Mouse (Mus musculus) megakaryocyte-erythroid progenitor cell, adult 5-6 weeks (primary cell): ENCODE results near the gene Proser3. TPM values are rescaled to one million over a fixed set of nuclear protein-coding genes. Genes with fewer than 3 reads are reported as not detected.
"Not testable (repeated sequence)": the region's sequence is repeated elsewhere in the genome, so short reads cannot be mapped to it uniquely, and the experiment has no call there.

ENCODE experiments used
- ATAC-seq: replicated peaks from 2 replicates; pipeline ENCODE4 v1.8.0; 2016; ENCODE audit warnings: mild to moderate bottlenecking, inconsistent platforms; ENCODE audit not compliant: severe bottlenecking, poor library complexity, low FRiP score, low TSS enrichment
- total RNA-seq, 2 experiments: library from RNA; stranded (forward) in 1 of 2; stranded (reverse) in 1 of 2; fragments of 200-1000, 215-1000 nt in 1 of 2; fragments of >200 nt in 1 of 2; fragmentation: Nextera tagmentation in 1 of 2; gene quantifications; 2 replicates each; pipeline ENCODE4 v1.2.3; 2014 to 2017

The Proser3 gene
- total RNA-seq, 2 experiments from 2014 or later, result 5.3 to 17.9 TPM

DNA sequence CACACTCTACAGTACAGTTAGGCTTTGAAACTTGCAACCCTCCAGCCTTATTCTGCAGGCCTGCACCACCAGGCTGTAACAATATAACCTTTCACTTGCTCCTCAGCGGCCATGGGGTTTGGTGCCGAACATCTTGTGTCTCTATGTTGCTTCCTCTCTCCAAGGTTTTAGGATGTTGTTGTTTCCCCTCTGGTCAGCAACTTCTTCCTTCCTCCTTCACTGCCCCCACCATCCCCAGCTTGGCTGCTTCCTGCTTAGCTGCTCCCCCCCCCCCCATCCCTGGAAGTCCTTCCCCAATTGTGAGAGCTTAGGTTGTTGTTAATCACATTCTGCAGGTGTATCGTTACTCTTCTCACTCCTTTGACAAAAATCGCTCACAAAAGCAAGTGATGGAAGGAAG lies 44.0 kb downstream of the Proser3 start:
- no peak for ATAC-seq

DNA sequence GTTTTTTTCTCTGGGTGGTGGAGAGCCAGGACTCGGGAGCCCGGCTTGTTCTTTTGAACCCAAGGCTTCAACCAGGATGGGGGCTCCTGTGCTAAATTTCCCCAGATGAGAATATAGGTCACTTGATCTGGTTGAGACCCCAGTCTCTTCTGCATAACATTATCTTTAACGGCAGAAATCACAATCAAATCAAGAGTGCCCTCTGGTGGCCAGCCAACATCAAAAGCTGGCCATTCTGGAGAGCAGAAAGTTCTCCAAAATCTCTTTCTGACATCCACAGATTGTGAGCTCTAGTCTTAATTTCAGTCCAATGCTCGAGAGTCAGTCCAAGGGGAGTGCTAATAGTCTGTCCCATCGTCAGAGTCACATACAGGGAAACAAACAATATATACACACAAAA lies 50.9 kb downstream of the Proser3 start:
- ATAC-seq, result not testable (repeated sequence)

GRCm38 (mm10) chr7:30495506-30496042 lies 56.5 kb downstream of the Proser3 start:
- not testable (repeated sequence) for ATAC-seq

- ATAC-seq, result no peak
Measured at GRCm38 (mm10) chr7:30493401-30493931, 58.6 kb downstream of the Proser3 start, which contains the start of gene Prodh2. Gene Prodh2 (plus strand): TSS chr7:30493622.

GRCm38 (mm10) chr7:30492765-30493164 lies 59.3 kb downstream of the Proser3 start:
- ATAC-seq, result peak; percentile 74

DNA sequence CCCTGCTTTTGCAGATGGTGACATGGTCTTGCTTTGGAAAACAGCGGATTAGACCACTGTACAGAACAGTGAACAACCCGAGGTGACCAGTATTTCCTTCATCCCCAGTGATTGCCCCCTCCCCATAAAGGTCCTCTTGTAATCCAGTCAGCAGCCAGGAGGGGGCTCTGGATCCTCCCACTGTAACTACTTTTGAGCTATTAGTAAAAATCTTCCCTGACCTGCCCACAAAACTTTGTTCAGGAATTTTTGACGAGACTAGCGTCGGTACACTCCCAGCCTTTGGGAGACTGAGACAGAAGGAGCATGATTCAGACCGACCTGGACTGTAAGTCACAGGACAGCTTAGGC lies 61.2 kb downstream of the Proser3 start:
- no peak for ATAC-seq

DNA sequence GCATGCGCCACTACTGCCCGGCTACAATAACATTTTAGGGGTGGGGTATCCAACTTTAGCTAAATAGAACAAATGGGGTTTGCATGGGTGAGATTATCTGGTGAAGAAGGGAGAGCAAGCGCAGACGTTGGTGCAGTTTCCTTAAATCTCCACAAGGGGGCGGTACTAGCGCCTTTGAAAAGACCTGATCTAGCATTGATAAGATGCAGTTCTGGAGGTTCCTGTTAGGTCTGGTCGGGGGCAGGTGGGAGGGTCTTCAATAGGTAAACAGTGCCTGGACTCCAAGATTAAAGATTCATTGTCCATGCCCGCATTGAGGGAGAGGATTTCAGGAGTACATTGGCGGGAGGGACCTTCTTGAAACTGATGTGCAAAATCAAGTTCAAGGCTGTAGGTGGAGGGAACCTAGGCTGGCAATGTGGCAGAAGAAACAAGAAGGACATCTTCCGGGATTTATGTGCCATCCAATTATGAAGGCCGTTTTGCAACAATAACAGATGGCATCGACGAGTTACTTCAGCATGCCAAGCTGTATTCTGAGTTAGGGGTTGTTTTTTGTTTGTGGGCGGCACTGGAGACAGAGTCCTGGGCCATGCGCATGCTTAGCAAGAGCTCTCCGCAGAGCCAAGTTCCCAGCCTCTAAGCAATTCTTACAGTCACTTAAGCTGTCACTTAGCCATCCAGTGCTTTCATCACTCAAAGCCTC lies 61.7 kb downstream of the Proser3 start:
- no peak for ATAC-seq

Other genes with a start within 250 kb of the Proser3 start
Only the 30 nearest of the 34 such genes appear.
- gene Sdhaf1, start 228.4 kb downstream of the Proser3 start, total RNA-seq (2014; fragmentation: Nextera tagmentation), result 7.3 and 9.2 TPM in 2 replicates
- gene Sdhaf1, start 228.4 kb downstream of the Proser3 start, total RNA-seq (2017), result 7.9 and 8.9 TPM in 2 replicates
- not detected in 2 replicates for gene Lrfn3, start 189.5 kb downstream of the Proser3 start, total RNA-seq (2014; fragmentation: Nextera tagmentation)
- gene Lrfn3, start 189.5 kb downstream of the Proser3 start, total RNA-seq (2017), result not detected in 2 replicates
- gene Tyrobp, start 138.5 kb downstream of the Proser3 start, total RNA-seq (2014; fragmentation: Nextera tagmentation), result 19.3 TPM in 1 of 2 replicates, not detected in the other
- gene Tyrobp, start 138.5 kb downstream of the Proser3 start, total RNA-seq (2017), result 5.1 and 26.6 TPM in 2 replicates
- 4.3 and 4.4 TPM in 2 replicates for gene Hcst, start 132.4 kb downstream of the Proser3 start, total RNA-seq (2014; fragmentation: Nextera tagmentation)
- gene Hcst, start 132.4 kb downstream of the Proser3 start, total RNA-seq (2017), result 3.3 TPM in 1 of 2 replicates, not detected in the other
- 0.89 and 9.0 TPM in 2 replicates for gene Nfkbid, start 130.6 kb downstream of the Proser3 start, total RNA-seq (2014; fragmentation: Nextera tagmentation)
- 0.80 and 3.1 TPM in 2 replicates for gene Nfkbid, start 130.6 kb downstream of the Proser3 start, total RNA-seq (2017)
- gene Aplp1, start 106.8 kb downstream of the Proser3 start, total RNA-seq (2014; fragmentation: Nextera tagmentation), result not detected in 2 replicates
- not detected in 2 replicates for gene Aplp1, start 106.8 kb downstream of the Proser3 start, total RNA-seq (2017)
- not detected in 2 replicates for gene Kirrel2, start 94.6 kb downstream of the Proser3 start, total RNA-seq (2014; fragmentation: Nextera tagmentation)
- gene Kirrel2, start 94.6 kb downstream of the Proser3 start, total RNA-seq (2017), result not detected in 2 replicates
- 1.7 TPM in 1 of 2 replicates, not detected in the other for gene Nphs1, start 94.0 kb downstream of the Proser3 start, total RNA-seq (2014; fragmentation: Nextera tagmentation)
- 1.9 TPM in 1 of 2 replicates, not detected in the other for gene Nphs1, start 94.0 kb downstream of the Proser3 start, total RNA-seq (2017)
- gene Prodh2, start 58.7 kb downstream of the Proser3 start, total RNA-seq (2014; fragmentation: Nextera tagmentation), result not detected in 2 replicates
- gene Prodh2, start 58.7 kb downstream of the Proser3 start, total RNA-seq (2017), result not detected in 2 replicates
- 32.6 and 47.6 TPM in 2 replicates for gene Arhgap33, start 17.2 kb downstream of the Proser3 start, total RNA-seq (2014; fragmentation: Nextera tagmentation)
- gene Arhgap33, start 17.2 kb downstream of the Proser3 start, total RNA-seq (2017), result 4.6 and 15.1 TPM in 2 replicates
- 20.8 and 25.3 TPM in 2 replicates for gene Hspb6, start 121 bp downstream of the Proser3 start, total RNA-seq (2014; fragmentation: Nextera tagmentation)
- gene Hspb6, start 121 bp downstream of the Proser3 start, total RNA-seq (2017), result 1.2 and 8.1 TPM in 2 replicates
- 45.8 and 61.6 TPM in 2 replicates for gene Lin37, start 7.5 kb upstream of the Proser3 start, total RNA-seq (2014; fragmentation: Nextera tagmentation)
- 13.8 and 28.6 TPM in 2 replicates for gene Lin37, start 7.5 kb upstream of the Proser3 start, total RNA-seq (2017)
- 29.4 and 34.6 TPM in 2 replicates for gene U2af1l4, start 11.0 kb upstream of the Proser3 start, total RNA-seq (2014; fragmentation: Nextera tagmentation)
- 79.6 and 83.0 TPM in 2 replicates for gene U2af1l4, start 11.0 kb upstream of the Proser3 start, total RNA-seq (2017)
- 5.3 and 14.0 TPM in 2 replicates for gene Gm49396, start 11.0 kb upstream of the Proser3 start, total RNA-seq (2014; fragmentation: Nextera tagmentation)
- gene Gm49396, start 11.0 kb upstream of the Proser3 start, total RNA-seq (2017), result 1.5 and 7.0 TPM in 2 replicates
- 150 and 174 TPM in 2 replicates for gene Psenen, start 11.3 kb upstream of the Proser3 start, total RNA-seq (2014; fragmentation: Nextera tagmentation)
- gene Psenen, start 11.3 kb upstream of the Proser3 start, total RNA-seq (2017), result 99.1 and 117 TPM in 2 replicates
- gene Igflr1, start 13.1 kb upstream of the Proser3 start, total RNA-seq (2014; fragmentation: Nextera tagmentation), result 3.7 and 11.3 TPM in 2 replicates
- gene Igflr1, start 13.1 kb upstream of the Proser3 start, total RNA-seq (2017), result not detected in 2 replicates
- 105 and 115 TPM in 2 replicates for gene Kmt2b, start 36.4 kb upstream of the Proser3 start, total RNA-seq (2014; fragmentation: Nextera tagmentation)
- gene Kmt2b, start 36.4 kb upstream of the Proser3 start, total RNA-seq (2017), result 17.0 and 17.3 TPM in 2 replicates
- gene Zbtb32, start 46.6 kb upstream of the Proser3 start, total RNA-seq (2014; fragmentation: Nextera tagmentation), result not detected in 2 replicates
- not detected in 2 replicates for gene Zbtb32, start 46.6 kb upstream of the Proser3 start, total RNA-seq (2017)
- gene Upk1a, start 60.5 kb upstream of the Proser3 start, total RNA-seq (2014; fragmentation: Nextera tagmentation), result 0.83 TPM in 1 of 2 replicates, not detected in the other
- 0.99 TPM in 1 of 2 replicates, not detected in the other for gene Upk1a, start 60.5 kb upstream of the Proser3 start, total RNA-seq (2017)
- gene Cox6b1, start 73.9 kb upstream of the Proser3 start, total RNA-seq (2014; fragmentation: Nextera tagmentation), result 569 and 755 TPM in 2 replicates
- gene Cox6b1, start 73.9 kb upstream of the Proser3 start, total RNA-seq (2017), result 427 and 665 TPM in 2 replicates
- not detected in 2 replicates for gene Etv2, start 83.6 kb upstream of the Proser3 start, total RNA-seq (2014; fragmentation: Nextera tagmentation)
- not detected in 2 replicates for gene Etv2, start 83.6 kb upstream of the Proser3 start, total RNA-seq (2017)
- gene Rbm42, start 98.0 kb upstream of the Proser3 start, total RNA-seq (2014; fragmentation: Nextera tagmentation), result 48.3 and 48.6 TPM in 2 replicates
- gene Rbm42, start 98.0 kb upstream of the Proser3 start, total RNA-seq (2017), result 29.1 and 53.0 TPM in 2 replicates
- gene Haus5, start 112.7 kb upstream of the Proser3 start, total RNA-seq (2014; fragmentation: Nextera tagmentation), result 32.4 and 43.6 TPM in 2 replicates
- gene Haus5, start 112.7 kb upstream of the Proser3 start, total RNA-seq (2017), result 17.4 and 24.7 TPM in 2 replicates
- gene Pmis2, start 119.3 kb upstream of the Proser3 start, total RNA-seq (2014; fragmentation: Nextera tagmentation), result not detected in 2 replicates
- not detected in 2 replicates for gene Pmis2, start 119.3 kb upstream of the Proser3 start, total RNA-seq (2017)
- gene 2200002J24Rik, start 146.6 kb upstream of the Proser3 start, total RNA-seq (2014; fragmentation: Nextera tagmentation), result not detected in 2 replicates
- gene 2200002J24Rik, start 146.6 kb upstream of the Proser3 start, total RNA-seq (2017), result not detected in 2 replicates
- 11.2 and 16.0 TPM in 2 replicates for gene Atp4a, start 159.9 kb upstream of the Proser3 start, total RNA-seq (2014; fragmentation: Nextera tagmentation)
- 1.4 and 2.9 TPM in 2 replicates for gene Atp4a, start 159.9 kb upstream of the Proser3 start, total RNA-seq (2017)
- gene Tmem147, start 177.2 kb upstream of the Proser3 start, total RNA-seq (2014; fragmentation: Nextera tagmentation), result 285 and 294 TPM in 2 replicates
- 59.7 and 85.5 TPM in 2 replicates for gene Tmem147, start 177.2 kb upstream of the Proser3 start, total RNA-seq (2017)
- not detected in 2 replicates for gene Gapdhs, start 191.4 kb upstream of the Proser3 start, total RNA-seq (2014; fragmentation: Nextera tagmentation)
- not detected in 2 replicates for gene Gapdhs, start 191.4 kb upstream of the Proser3 start, total RNA-seq (2017)
- 3.3 and 4.5 TPM in 2 replicates for gene Sbsn, start 199.2 kb upstream of the Proser3 start, total RNA-seq (2014; fragmentation: Nextera tagmentation)
- 2.7 and 11.6 TPM in 2 replicates for gene Sbsn, start 199.2 kb upstream of the Proser3 start, total RNA-seq (2017)
- gene Dmkn, start 211.5 kb upstream of the Proser3 start, total RNA-seq (2014; fragmentation: Nextera tagmentation), result not detected in 2 replicates
- gene Dmkn, start 211.5 kb upstream of the Proser3 start, total RNA-seq (2017), result not detected in 2 replicates